Mouse (Mus musculus): ENCODE results near the gene Tmem221.

GRCm38 (mm10) chr8:71516786-71517185 is 41.9 kb downstream of the Tmem221 start:
- no peak for TF ChIP-seq CTCF (IDR thresholded peaks at IDR 0.05; ENCODE audit: low read depth)
- TF ChIP-seq EP300 (IDR thresholded peaks at IDR 0.05; ENCODE audit: low read depth), result no peak

Data from heart, postnatal 0 days (tissue).